Mouse (Mus musculus) embryonic facial prominence, embryonic 10.5 days (tissue): Measurements from ENCODE around the gene Gm4707. TPM values are rescaled to one million over a fixed set of nuclear protein-coding genes. Genes with fewer than 3 reads are reported as not detected.
"Not testable (repeated sequence)": the region's sequence is repeated elsewhere in the genome, so short reads cannot be mapped to it uniquely, and the experiment has no call there.

Experiments
- DNase-seq: peaks from one replicate; pipeline ENCODE4 v3.0.0-alpha.2; 2017; ENCODE audit warnings: low spot score
- H3K27ac ChIP-seq: fragments of 300-500 bp; sonication (generic); replicated peaks from 2 replicates; pipeline ENCODE4 v1.5.1; 2016; ENCODE audit warnings: mild to moderate bottlenecking
- H3K27me3 ChIP-seq: fragments of 300-500 bp; sonication (generic); replicated peaks from 2 replicates; pipeline ENCODE4 v1.6.1; 2016; ENCODE audit warnings: low read depth, mild to moderate bottlenecking; ENCODE audit not compliant: poor library complexity, severe bottlenecking
- H3K36me3 ChIP-seq: fragments of 300-500 bp; sonication (generic); replicated peaks from 2 replicates; pipeline ENCODE4 v1.6.1; 2016; ENCODE audit warnings: mild to moderate bottlenecking, moderate library complexity
- H3K4me1 ChIP-seq: fragments of 300-500 bp; sonication (generic); 2 replicates; pipeline ENCODE4 v1.6.1; 2016
- H3K4me3 ChIP-seq: fragments of 300-500 bp; sonication (generic); 2 replicates; pipeline ENCODE4 v1.5.1; 2016; ENCODE audit warnings: mild to moderate bottlenecking, moderate library complexity
- H3K9me3 ChIP-seq: fragments of 300-500 bp; sonication (generic); 2 replicates; pipeline ENCODE4 v1.6.1; 2016; ENCODE audit warnings: mild to moderate bottlenecking
- WGBS: fragments of 180-500 bp; shearing (Covaris S2); methylation state at CpG from one replicate; pipeline ENCODE4 v1.1.7; 2016; 5-methylcytosine and 5-hydroxymethylcytosine counted together
- polyA plus RNA-seq: library from polyadenylated mRNA; unstranded; fragments of >200 nt; fragmentation: Nextera tagmentation; extraction: Ambion mirVana; gene quantifications from 2 replicates; pipeline ENCODE4 v1.2.1, GENCODE M21; 2016

Gm4707 gene
- polyA plus RNA-seq, 1 experiment from 2014 or later: 7.6 TPM

DNA sequence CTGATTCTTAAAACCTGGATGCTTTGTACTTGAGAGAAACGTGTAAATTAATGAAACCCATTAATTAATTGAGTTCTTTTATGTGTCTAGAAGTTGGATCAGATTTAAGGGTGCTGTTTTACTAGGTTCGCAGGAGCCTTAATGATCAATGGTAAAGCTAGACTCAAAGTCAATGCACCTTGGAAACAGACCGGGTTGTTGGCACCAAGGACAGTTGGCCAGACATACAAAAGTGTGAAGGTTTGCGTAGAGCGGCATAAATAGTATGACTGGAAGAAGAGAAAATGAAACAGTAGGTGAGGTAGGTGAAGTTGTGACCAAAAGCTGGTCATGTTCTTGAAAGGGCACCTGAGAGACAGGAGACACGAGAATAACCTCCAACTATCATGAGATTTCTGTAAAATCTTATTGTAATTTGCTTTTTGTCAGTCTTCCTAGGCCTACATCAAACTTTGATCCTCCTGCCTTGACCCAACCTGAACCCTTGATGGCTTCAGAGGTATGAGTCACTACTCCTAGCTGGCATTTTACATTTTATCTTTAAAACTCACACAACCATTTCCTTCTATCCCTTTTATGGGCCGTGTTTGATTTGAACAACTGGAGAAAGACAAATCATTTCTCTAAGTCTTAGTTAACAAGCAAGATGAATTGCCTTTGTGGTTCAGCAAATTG is 16.8 kb upstream of the Gm4707 start:
- no peaks in the 10 kb centered on the region for H3K9me3 ChIP-seq
- H3K27me3 ChIP-seq: no peaks in the 10 kb centered on the region
- 83% methylated on average over 7 of the region's 7 CpGs for WGBS
- peaks cover 30% of the 10 kb centered on the region for H3K4me1 ChIP-seq
- H3K27ac ChIP-seq: peak overlapping the region; percentile 97
- DNase-seq: no peak
- no peaks in the 10 kb centered on the region for H3K36me3 ChIP-seq
- peak overlapping the region; percentile 77 for H3K4me3 ChIP-seq

DNA sequence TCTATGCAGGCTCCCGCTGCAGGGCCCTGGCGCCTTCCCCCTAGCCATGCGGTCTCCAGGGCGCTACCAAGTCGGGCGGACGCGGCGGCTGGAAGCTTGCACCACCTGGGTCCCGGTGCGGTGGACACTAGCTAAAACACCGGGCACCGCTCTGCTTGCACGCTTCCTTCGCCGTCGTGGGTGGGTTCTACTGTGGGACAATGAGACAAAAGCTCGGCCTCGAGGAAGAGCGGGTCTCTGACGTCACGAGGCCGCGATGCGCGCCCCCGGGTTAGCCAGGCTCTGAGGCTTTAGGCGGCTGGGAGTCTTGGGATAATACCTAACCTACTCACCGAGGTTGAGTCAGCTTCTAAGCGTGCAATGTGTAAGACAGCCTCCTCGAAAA is 16.0 kb upstream of the Gm4707 start:
- H3K4me1 ChIP-seq: peaks cover 29% of the 10 kb centered on the region
- no peaks in the 10 kb centered on the region for H3K27me3 ChIP-seq
- H3K4me3 ChIP-seq: peak overlapping the region; percentile 77
- H3K36me3 ChIP-seq: no peaks in the 10 kb centered on the region
- peak overlapping the region; percentile 97 for H3K27ac ChIP-seq
- WGBS: under 1% methylated on average over 31 of the region's 31 CpGs
- DNase-seq: peak; percentile 88
- H3K9me3 ChIP-seq: no peaks in the 10 kb centered on the region

DNA sequence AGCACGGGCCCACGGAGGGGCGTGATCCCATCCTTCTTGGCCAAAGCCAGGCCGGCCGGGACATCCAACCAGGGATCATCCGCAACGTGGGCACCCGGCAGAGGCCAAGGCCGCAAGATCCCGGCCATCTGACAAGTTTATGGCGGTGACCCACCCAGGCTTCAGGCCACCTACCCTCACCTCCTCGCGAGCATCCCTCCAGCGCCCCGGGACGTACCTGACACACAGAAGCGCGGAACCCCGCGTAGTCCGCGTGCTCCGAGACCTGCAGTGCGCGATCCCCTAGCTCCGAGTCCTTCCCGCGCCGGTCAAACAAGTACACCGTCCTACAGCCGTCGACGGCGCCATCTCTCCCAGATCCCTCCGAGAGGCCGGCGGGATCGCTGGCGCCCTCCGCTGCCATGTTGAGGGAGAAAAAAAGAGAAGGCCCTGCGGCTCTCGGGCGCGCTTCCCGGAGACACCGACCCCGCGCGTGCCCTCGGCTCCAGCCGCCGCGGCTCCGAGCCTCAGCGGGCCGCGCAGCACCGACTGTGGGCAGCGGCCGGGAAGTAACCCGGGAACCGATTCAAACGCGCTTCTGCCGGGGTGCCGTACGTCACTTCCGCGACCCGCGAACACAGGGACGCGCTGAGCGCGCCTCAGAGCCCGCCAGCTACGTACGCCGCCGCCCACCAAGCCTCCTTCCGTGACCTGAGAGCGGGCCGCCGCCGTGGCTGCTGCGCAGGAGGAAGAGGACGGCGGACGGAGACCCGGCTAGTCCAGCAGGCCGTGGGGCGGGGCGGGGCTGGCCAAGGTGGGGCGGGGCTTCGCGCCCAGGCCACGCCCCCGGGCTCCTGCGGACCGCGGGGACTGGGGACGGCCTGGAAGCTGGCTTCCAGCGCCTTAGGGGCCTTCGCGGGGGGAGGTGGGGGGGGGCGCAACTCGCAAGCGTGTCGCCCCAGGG is 15.3 kb upstream of the Gm4707 start, which contains the start of gene Smchd1:
Gene Smchd1 (minus strand): TSS at position 582 of the 943 bp plus-strand sequence.
- peak within 1 kb of the TSS; percentile 77 for H3K4me3 ChIP-seq
- H3K9me3 ChIP-seq: no peaks in the 10 kb centered on the region
- H3K27me3 ChIP-seq: no peaks in the 10 kb centered on the region
- peak; percentile 98 for DNase-seq
- peaks cover 22% of the 10 kb centered on the region for H3K4me1 ChIP-seq
- WGBS: under 1% methylated on average over 108 of the region's 109 CpGs
- peak within 1 kb of the TSS; percentile 97 for H3K27ac ChIP-seq
- no peaks in the 10 kb centered on the region for H3K36me3 ChIP-seq

DNA sequence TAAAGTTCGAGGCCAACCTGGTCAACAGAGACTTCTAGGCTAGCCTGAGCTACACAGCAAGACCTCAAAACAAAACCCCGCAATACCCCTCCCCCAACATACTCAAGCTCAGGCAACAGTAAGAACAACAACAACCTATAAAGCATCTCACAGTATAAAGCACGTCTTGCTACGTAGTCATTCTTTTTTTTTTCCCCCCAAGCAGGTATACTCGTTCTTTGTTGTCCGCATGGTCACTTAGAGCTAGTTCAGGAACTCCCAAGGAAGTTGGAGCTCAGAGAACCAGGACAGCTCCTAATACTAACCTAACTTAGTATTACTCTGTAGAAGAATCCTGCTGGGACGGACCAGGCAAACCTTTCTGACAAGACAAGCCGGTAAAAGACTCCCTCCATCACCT is 14.4 kb upstream of the Gm4707 start:
- H3K4me3 ChIP-seq: peak overlapping the region; percentile 77
- H3K27me3 ChIP-seq: no peaks in the 10 kb centered on the region
- no peaks in the 10 kb centered on the region for H3K9me3 ChIP-seq
- H3K4me1 ChIP-seq: peaks cover 19% of the 10 kb centered on the region
- H3K27ac ChIP-seq: peak overlapping the region; percentile 97
- peaks cover 5% of the 10 kb centered on the region; the same call in 1 of the 2 replicates for H3K36me3 ChIP-seq
- 13% methylated on average over 8 of the region's 8 CpGs for WGBS
- no peak for DNase-seq

DNA sequence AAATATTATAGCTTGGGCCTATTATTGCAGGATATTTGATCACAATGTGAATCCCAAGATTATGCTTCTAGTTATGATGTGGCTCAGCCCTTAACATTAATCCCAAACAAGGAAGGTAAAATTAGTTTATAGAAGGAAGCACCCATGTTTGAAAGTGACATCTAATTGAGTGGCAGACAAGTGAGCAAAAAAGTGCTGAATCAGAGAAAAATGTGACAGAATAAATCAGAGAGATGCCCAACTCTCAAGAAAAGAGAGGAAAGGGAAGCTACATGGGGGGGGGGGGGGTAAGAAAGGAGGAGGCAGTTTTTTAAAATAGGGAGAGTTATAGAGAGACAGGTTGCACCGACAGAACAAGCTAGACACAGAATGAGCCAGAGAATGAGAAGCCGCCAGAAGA is 11.5 kb upstream of the Gm4707 start:
- Histone ChIP-seq H3K27ac (no peak overlapping the region), H3K9me3 (no peaks in the 10 kb centered on the region), H3K4me1 (peaks cover 15% of the 10 kb centered on the region), H3K27me3 (no peaks in the 10 kb centered on the region), H3K4me3 (no peak overlapping the region), H3K36me3 (peaks cover 8% of the 10 kb centered on the region; the same call in 1 of the 2 replicates)
- DNase-seq: no peak
- 91% methylated on average over 2 of the region's 2 CpGs for WGBS

DNA sequence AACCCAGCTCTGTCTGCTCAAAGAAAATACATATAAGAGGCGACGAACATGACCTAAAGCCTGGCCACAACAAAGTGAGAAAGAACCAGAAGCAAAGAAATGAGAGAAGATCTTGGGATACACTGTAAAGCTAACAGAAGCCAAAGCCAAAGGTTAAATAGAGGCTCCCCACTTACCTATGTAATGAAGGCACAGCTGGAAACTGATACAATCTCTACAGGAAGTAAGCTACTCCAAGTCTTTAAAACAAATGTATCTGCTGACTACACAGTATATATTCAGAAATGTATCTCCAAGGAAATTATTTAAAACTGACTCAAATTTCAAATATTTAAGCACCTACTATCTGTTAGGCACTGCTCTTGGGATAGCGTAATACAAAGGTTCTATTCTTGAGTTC is 594 bp upstream of the Gm4707 start:
- no peak for DNase-seq
- Histone ChIP-seq H3K36me3 (peaks cover 92% of the 10 kb centered on the region), H3K27me3 (no peaks in the 10 kb centered on the region), H3K27ac (no peak overlapping the region), H3K4me3 (no peak overlapping the region), H3K4me1 (no peaks in the 10 kb centered on the region), H3K9me3 (no peaks in the 10 kb centered on the region)
- 91% methylated on average over 3 of the region's 3 CpGs for WGBS

DNA sequence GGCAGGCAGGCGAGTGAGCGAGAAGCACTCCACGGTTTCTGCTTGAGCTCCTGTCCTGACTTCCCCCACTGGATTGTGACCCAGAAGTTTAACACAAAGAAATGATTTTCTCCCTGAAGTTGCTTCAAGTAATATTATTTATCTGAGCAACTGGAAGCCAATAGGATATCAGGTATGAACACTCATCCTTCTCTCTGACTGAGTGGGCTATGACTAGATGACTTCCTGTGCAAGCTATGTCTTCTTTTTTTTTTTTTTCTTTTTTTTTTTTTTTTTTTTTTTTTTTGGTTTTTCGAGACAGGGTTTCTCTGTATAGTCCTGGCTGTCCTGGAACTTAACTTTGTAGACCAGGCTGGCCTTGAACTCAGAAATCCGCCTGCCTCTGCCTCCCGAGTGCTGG is 2.4 kb downstream of the Gm4707 start:
- not testable (repeated sequence) for H3K9me3 ChIP-seq, H3K4me1 ChIP-seq, H3K27me3 ChIP-seq, H3K4me3 ChIP-seq, DNase-seq, H3K27ac ChIP-seq
- peaks cover 87% of the 10 kb centered on the region for H3K36me3 ChIP-seq
- 93% methylated on average over 6 of the region's 6 CpGs for WGBS

DNA sequence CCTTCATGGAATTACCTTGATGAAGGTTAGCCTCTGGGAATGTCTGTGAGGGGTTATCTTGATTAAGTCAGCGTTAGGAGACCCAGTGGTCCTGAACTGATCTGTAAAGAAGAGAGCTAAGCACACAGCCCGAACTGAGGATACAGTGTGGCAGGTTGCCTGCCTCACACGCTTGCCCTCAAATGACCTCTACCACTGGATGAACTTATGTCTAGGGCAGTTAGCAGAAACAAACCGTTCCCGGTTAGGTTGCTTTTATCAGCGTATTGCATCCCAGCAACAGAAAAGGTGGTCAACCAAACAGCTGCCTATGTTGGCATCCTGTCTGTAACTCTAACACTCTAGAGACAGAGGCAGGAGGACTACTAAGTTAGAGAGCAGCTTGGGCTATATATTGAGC is 14.5 kb downstream of the Gm4707 start:
- WGBS: 94% methylated on average over 6 of the region's 6 CpGs
- no peaks in the 10 kb centered on the region for H3K4me1 ChIP-seq
- H3K9me3 ChIP-seq: no peaks in the 10 kb centered on the region
- no peaks in the 10 kb centered on the region for H3K27me3 ChIP-seq
- no peak for DNase-seq
- no peak overlapping the region for H3K27ac ChIP-seq
- peaks cover 74% of the 10 kb centered on the region for H3K36me3 ChIP-seq
- no peak overlapping the region for H3K4me3 ChIP-seq

DNA sequence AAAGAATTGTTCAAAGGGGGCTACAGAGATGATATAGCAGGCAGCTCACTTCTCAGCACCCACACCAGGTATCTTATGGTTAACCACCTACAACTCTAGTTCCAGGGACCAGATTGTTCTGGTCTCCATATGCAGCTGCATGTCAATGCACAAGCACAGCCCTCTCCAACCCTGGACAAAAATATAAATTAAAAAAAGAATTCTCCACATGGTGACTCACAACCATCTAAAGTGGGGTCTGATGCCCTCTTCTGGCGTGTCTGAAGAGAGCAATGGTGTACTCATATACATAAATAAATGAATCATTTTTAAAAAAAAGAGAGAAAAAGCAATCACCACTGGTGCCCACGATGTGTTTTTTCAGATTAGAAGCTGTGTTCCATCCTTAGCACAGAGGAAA is 15.0 kb downstream of the Gm4707 start:
- Histone ChIP-seq H3K36me3 (peaks cover 77% of the 10 kb centered on the region), H3K27me3 (no peaks in the 10 kb centered on the region), H3K27ac (no peak overlapping the region), H3K4me1 (no peaks in the 10 kb centered on the region), H3K4me3 (no peak overlapping the region), H3K9me3 (no peaks in the 10 kb centered on the region)
- 92% methylated on average over 2 of the region's 2 CpGs for WGBS
- no peak for DNase-seq

DNA sequence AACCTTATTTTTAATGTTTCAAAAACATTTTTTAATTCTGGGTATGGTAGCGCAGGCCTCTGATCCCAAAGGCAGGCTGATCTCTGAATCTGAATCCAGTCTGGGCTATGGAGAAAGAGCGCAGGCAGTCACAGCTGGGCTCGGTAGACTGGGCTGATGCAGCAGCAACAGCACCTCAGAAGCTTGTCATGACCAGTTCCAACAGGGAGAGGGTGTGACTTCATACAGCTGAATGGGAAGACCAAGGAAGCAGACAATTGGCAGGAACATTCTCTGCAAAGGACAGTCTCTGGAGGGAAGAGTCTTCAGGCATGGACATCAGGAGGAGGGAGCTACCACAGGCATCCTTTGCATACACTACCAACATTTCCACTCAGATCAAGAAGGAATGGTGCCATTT is 15.6 kb downstream of the Gm4707 start:
- 93% methylated on average over 3 of the region's 3 CpGs for WGBS
- no peaks in the 10 kb centered on the region for H3K9me3 ChIP-seq
- no peaks in the 10 kb centered on the region for H3K4me1 ChIP-seq
- H3K27ac ChIP-seq: no peak overlapping the region
- H3K4me3 ChIP-seq: no peak overlapping the region
- no peak for DNase-seq
- peaks cover 81% of the 10 kb centered on the region for H3K36me3 ChIP-seq
- H3K27me3 ChIP-seq: no peaks in the 10 kb centered on the region

DNA sequence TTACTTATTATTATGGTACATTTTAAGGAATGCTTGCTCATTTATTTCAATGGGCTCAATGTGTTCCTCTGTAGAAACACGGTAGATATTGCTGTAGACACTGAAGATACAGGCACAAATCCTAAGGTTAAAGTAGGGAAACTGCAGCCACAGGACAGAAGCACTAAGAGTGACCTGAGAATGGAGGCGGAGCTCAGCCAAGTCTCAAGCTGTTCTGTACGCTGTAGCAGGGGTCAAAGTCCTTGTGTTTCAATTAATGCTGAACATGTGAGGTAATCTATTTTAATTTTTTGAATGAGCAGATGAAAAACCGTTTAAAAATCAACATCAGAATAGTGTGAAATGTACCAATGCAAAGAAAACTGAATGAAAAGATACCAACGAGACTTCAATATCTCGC is 16.4 kb downstream of the Gm4707 start:
- Histone ChIP-seq H3K9me3 (no peaks in the 10 kb centered on the region), H3K27ac (no peak overlapping the region), H3K36me3 (peaks cover 74% of the 10 kb centered on the region), H3K4me3 (no peak overlapping the region), H3K4me1 (no peaks in the 10 kb centered on the region), H3K27me3 (no peaks in the 10 kb centered on the region)
- no peak for DNase-seq
- WGBS: 91% methylated on average over 6 of the region's 6 CpGs

DNA sequence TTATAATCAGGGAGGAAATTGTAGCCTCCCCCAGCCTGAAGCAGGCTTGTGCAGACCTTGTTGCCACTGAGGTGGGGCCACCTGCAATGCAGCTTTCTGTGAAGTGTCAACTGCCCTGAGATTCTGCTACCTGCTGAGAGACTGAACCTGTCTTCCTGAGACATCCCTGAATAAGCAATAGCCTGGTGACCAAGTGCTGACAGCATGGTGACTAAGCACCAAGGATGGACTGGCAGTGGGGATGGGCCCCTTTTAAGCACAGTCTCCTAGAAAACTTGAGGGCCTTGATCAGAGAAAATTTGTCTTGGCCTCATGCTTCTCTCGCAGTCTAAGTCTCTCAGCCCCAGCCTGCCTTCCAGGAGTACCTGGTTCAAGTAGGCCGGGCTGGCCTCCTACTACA is 37.2 kb downstream of the Gm4707 start:
- H3K27me3 ChIP-seq, H3K27ac ChIP-seq, H3K4me3 ChIP-seq, H3K4me1 ChIP-seq, DNase-seq: not testable (repeated sequence)
- Histone ChIP-seq H3K36me3 (peaks cover 85% of the 10 kb centered on the region), H3K9me3 (peaks cover 17% of the 10 kb centered on the region)
- 98% methylated on average over 2 of the region's 2 CpGs for WGBS

DNA sequence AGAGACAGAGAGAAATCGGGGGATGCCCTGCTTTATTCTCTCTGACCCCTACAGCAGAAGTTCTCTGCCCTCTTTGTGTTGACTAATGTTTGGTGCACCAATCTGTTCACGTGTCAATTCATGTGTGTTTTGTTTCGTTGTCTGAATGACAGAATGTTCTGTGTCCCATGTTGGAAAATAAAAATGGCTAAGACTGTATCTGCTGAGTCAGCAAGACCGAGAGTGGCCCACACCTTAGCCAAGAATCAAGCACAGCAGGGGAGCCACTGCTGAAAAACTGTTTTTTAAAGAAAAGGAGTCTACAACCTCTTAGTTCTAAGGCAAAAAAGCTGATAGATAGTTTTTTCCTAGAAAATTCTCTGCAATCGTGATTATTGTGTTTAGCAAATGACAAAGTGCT is 40.3 kb downstream of the Gm4707 start:
- not testable (repeated sequence) for H3K4me3 ChIP-seq, H3K4me1 ChIP-seq, DNase-seq, H3K27ac ChIP-seq, H3K27me3 ChIP-seq
- H3K36me3 ChIP-seq: peaks cover 85% of the 10 kb centered on the region
- WGBS: 82% methylated on average over 5 of the region's 5 CpGs
- peaks cover 17% of the 10 kb centered on the region for H3K9me3 ChIP-seq
